Mouse (Mus musculus): ENCODE data around the gene Reps2.

Gene Reps2

DNA sequence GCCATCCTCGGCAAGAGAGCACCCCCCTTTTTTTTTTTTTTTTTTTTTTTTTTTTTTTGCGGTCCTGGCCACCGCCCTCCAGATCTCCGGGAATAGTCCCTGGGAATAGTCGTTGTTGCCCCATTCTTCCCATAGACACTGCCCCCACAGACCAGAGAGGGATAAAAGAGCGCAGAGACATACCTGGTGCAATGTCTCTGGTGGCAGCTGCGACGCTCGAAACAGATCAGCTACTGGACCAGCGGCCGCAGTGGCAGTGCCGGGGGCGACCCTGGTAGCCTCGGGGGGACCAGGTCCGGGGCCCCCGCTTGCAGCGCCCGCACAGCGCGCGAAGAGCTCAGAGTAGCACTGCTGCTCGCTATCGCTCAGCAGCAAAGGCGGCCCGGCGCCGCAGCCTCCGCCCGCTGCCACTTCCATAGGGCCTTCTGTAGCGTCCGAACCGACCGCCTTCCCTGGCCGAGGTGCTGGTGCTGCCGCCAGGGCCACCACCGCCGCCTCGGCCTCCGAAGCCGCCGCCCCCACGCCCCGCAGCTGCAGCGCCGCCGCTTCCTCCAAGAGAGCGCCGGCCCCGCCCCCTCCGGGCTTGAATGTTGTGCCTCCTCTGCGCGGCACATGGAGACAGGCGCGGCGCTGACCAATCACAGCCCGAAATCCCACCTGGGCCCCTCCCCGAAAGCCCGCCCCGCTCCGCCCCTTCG is at the start of gene Reps2:
TSS of gene Reps2 (minus strand) at position 559 of the 698 bp plus-strand sequence.
- peak; percentile 46 to 47 for DNase-seq (ENCODE audit: low spot score in 2 of 2)

DNA sequence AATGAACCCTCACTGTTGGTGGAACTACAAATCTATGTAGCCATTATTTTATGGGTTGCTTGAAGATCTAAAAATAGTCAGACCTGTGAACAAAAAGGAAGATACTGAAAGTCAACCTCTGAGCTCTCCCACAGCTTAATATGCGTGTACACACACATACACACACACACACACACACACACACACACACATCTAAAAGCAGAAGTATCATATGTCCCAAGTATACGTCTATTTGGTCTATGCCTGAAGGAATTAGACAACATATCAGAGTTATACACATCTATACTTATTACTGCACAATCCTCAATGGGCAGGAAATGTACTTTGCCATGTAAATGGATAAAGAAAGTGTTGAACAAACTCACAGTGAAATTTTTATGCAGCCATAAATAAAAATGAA is 47.8 kb upstream of the Reps2 start:
- no peak for DNase-seq (ENCODE audit: low spot score in 2 of 2)

DNA sequence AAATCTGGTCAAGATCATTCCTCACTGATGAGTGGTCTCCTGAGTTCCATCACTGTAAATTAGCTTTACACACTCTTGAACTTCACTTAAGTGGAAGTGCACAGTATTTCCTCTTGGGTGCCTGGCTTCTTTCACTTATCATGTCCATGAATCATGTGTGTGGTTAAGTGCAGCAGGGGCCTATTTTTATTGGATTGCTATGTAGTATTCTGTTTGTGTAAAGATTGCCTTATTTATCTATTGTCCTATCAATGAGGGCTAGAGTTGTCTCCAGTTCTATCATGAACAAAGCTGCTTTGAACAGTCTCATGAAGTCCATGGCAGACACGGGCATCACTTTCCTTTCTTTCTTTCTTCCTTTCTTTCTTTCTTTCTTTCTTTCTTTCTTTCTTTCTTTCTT is 41.9 kb upstream of the Reps2 start:
- DNase-seq (ENCODE audit: low spot score in 2 of 2) = no peak

DNA sequence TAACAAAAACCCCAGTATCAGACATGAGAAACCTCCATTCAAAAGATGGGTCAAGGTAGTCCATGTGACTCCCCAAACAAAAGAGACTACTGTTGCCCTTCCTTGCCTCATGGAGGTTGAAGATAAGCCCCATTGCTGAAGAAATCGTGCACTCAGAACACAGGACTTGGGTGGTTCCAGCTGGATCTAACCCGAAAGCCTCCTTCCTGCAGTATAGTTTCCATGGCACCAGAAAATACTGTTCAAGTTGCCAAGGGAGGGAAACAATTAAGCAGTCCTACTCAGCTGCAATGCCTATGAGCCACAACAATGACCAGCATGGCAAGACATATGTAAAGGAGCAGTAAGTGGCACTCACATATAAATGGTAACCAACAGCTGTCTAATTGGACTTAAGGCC is 36.1 kb upstream of the Reps2 start:
- no peak for DNase-seq (ENCODE audit: low spot score in 2 of 2)

DNA sequence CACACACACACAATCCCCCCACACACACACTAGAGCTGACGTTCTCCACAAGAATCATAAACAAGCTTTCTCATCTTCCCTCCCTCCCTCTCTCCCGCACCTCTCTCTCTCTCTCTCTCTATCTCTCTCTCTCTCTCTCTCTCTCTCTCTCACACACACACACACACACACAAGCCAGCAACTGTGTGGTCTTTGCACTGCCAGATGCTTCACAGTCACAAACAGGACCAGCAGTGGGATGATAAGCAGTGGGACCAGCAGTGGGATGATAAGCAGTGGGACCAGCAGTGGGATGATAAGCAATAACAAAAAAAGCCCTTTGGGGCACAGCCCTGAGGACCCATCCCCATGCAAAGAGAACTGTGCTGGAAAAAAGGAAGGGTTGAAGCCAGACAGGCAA is 35.4 kb upstream of the Reps2 start:
- no peak for DNase-seq (ENCODE audit: low spot score in 2 of 2)

DNA sequence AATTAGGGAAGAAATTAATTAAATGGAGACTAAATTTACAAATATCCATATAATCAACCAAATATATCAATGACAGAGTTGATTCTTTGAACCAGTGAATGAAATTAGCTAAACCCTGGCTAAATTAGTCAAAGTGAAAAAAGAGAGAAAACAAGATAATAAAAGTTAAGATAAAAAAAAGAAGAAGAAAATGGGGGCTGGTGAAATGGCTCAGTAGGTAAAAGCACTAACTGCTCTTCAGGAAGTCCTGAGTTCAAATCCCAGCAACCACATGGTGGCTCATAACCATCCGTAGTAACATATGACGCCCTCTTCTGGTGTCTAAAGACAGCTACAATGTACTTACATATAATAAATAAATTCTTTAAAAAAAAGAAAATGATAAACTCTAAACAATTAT is 22.7 kb upstream of the Reps2 start:
- DNase-seq (ENCODE audit: low spot score in 2 of 2) = no peak

DNA sequence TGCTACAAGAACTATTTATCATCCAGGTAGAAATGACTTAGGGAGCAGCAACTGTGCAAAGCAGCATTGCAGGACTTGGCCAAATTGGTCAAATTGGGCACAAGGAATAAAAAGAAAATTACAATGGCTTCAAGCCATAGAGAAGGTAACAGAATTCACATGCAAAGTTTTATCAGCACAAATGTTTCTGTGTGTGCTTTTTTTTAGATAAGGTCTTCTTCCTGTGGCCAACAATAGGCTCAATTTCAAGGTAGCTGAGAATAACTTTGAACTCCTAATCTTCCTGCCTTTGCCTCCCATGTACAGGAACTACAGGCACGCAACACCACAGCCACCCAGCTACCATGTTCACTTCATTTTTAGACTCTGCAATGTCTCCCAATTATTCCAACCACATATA is 16.7 kb upstream of the Reps2 start:
- no peak for DNase-seq (ENCODE audit: low spot score in 2 of 2)

DNA sequence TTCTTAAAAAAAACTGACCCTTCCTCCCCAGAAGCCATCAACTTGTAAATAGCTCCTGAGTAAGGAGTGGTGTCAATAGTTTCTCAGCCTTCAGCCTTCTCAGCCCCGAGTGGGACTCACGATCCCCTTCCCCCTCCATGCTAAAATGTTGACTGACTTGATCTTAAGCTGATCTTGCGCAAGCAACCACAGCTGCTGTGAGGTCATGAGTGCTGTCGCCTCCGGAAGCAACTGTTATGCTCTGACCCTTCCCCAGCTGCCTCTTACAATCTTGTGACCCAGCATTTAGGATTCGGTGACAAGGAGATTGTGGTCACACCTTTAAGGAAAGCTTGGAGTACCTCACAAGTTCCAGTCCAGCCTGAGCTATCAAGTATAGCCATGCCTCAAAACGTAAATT is 10.1 kb upstream of the Reps2 start:
- DNase-seq (ENCODE audit: low spot score in 2 of 2) = no peak

DNA sequence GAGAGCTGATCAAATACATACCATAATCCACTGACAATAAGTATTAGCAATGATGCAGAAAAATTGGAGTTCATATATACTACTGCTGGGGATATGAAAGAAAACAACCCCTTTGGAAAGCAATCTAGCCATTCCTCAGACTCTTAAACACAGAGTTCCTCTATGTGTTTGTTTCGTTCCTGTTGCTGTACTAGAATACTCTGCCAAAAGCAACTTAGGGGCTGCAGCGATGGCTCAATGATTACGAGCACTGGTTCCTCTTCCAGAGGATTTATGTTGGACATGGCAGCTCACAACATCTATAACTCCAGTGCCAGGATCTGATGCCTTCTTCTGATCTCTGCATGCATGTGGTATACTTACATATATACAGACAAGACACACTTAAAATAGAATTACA is 9.0 kb upstream of the Reps2 start:
- DNase-seq (ENCODE audit: low spot score in 2 of 2) = peak in 1 of 2 experiments; percentile 3

DNA sequence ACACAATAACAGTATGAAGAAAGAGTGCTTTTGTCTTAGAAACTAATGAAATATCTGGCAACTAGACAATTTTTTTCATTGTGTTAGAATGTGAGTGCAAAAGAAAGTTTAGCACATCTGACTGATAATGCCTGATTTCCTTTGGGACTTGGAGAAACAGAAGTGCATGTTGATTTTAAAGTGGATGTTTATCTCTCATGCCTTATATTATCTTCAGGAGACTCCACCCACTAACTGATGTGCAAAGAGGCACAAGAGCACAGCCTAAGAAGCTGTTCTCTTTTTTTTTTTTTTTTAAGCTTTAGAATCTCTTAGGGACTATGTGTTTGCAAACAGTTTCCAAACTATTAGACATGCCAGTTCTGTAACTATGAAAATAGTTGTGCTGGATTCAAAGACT is 7.7 kb upstream of the Reps2 start:
- no peak for DNase-seq (ENCODE audit: low spot score in 2 of 2)

DNA sequence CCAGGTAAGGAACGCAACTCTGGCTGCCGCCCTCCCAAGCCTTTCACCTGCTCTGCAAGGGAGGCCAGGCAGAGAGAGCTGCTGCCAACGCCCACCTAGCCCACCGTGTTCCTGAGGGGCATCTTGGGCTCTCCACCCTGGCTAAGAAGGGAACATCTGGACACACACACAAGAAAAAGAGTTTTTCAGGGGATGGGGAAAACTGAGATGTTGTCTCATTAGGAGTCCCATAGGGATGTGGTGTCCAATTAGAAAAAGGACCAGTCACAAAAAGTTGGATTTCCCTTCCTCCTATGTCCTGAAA is 292 bp upstream of the Reps2 start:
- no peak for DNase-seq (ENCODE audit: low spot score in 2 of 2)

DNA sequence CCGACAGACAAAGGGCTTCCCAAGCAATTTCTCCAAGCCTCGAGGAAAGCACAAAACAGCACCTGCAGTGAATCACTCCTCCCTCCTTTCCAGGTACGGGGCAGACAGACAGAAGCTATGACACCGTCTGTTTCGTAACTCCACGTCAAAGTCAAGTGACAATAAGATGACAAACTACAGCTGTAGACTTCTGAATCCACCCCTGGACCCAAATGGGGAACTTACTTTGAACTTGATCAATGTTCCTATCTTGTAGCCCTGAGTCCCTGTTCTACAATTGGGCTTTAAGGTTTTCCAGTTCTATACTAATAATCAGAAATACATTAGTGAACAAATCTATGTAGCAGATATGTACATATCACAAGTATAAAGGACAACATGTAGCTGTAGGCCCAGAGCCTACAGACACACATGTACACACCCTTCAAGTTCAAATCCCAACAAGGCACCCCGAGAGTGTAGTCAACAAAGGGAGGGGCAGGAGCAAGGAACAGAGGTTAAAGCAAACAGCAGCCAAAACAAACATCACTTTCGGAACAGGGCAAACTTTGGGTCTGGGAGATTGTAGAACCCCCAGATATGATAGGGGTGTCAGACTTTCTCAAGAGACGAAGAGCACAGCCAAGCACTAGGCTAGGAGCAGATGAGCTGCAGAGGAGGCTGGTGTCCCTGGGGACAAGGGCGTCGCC is 903 bp downstream of the Reps2 start:
- peak in 1 of 2 experiments; percentile 4 for DNase-seq (ENCODE audit: low spot score in 2 of 2)

DNA sequence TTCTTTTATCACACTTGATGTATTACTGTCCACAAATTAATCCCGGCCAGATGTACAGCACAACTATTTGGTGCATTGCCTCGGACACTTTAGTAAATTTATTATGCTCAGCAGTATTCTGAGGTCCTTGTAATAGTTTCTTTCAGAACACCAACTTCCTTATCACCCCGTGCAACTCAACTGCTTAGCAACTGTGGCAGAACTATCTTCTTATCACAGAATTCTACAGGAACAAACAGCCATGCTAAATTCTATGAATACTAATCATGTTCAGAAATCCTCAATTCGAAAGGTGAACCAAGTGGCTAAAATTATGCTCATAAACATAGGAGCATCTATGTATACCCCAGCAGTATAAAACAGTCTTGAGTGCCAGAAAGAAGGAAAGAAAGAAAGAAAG is 1.7 kb downstream of the Reps2 start:
- no peak for DNase-seq (ENCODE audit: low spot score in 2 of 2)

DNA sequence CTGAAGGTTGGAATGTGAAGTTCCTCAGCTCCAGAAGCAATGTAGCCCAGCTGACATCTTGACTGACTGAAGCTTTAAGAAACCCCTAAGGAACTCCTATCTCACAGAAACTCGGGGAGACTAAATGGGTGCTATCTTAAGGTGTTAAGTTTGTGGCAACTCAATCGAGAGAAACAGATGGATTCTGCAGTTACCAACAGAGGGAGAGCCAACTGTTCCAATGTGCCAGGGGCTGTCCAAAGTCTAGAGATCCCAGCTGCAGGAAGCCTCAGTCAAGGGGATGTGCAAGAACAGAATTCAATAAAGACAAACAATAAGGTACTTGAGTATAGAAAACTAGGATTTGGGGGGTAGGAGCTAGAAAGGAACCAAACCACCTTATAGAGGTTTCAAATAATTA is 8.3 kb downstream of the Reps2 start:
- no peak for DNase-seq (ENCODE audit: low spot score in 2 of 2)

DNA sequence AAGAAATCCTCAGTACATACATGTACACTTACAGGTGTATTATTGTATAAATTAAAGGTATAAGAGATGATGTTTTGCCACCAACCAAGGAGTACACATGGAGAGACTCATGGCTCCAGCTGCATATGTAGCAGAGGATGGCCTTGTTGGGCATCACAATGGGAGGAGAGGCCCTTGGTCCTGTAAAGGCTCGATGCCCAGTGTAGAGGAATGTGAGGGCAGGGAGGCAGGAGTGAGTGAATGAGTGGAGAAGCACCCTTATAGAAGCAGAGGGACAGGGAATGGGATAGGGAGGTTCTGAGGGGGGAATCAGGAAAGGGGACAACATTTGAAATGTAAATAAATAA is 21.4 kb downstream of the Reps2 start:
- no peak for DNase-seq (ENCODE audit: low spot score in 2 of 2)

DNA sequence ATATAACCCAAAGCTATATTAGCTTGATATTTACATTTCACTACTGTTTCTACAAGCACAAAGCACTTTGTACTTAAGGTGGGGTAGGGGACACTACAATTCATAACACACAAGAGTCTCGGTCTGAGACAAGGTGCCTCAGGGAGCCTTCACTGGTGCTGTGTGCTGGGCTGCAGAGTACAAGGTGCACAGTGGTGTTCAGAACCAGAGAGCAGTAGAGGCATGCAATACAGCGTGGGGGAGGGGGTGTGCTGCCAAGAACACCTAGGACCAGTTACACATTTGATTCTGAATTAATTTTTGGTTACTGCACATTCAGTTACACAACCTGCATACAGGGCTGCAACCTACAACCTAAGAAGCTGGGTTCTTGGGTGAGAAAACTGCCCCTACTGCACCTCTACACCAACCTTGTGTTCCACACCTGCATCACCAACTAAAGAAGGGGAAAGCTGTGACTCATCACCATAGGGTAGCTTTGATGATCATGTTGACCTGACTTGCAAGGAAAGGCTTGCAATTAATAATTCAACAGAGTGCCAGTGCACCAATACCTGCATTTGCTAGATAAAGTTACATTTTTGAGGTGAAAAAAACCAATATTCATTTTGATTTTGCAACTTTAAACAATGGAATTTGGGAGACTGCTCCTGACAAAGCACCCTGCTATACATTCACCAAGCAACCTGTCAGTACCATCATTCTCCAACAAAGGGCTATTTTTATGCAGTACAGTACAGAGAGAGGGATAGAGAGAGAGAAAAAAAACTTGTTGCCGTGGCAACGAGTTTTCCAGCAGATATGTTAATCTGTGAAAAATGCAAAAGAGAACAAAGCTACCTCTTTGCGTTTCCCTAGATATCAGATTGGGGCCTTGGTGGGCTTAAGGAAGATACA is 22.0 kb downstream of the Reps2 start:
- no peak for DNase-seq (ENCODE audit: low spot score in 2 of 2)

DNA sequence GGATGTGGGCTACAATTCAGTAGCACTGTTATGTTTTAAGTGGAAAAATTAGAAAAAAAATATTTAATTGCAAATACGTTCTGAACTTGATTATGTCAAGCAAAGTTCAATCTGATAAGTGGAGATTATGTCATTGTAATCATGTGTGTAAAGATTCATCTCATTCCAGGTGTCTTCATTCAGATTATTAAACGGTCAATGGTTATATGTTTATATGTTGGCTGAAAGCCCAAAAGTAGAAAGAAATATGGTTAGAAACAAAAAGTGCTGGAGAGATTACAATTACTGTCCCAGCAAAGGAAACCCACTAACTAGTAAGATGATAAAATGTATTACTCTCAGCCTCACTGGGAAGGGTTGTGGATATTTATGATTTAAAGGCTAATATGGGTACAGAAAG is 23.7 kb downstream of the Reps2 start:
- DNase-seq (ENCODE audit: low spot score in 2 of 2) = no peak

DNA sequence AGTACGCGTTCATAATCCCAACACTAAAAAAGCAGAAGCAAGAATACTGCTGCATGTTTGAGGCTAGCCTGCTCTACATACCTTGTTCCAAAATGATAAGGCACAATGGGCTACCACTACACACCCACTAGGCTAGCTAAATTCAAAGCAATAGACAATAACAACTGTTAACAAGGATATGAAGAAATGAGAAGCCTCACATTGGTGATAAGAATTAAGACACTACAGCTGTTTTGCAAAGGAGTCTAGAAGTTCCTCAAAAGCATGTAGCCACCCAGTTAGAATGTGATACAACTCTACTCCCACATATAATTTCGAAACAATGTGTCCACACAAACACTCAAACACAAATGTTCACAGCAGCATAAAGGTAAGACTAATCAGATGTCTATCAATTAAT is 24.9 kb downstream of the Reps2 start:
- no peak for DNase-seq (ENCODE audit: low spot score in 2 of 2)

DNA sequence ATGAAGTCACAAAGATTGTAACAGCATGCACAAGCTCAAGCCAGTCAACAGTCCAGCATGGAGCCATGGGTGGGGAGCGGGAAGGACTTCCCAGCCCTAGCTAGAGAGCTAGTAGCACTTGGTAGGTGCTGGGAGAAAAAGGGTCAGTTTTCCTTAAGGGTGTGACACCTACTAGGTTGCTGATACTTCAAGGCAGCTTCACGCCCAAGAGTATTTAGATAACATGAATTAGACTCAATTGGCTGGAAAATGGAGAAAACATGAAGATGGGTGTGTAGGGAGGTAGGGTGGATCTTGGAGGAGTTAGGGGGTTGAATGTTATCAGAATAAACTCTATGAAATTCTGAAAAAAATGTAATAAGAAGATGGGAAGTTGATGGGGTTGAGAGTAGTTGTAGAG is 37.3 kb downstream of the Reps2 start:
- DNase-seq (ENCODE audit: low spot score in 2 of 2) = no peak

DNA sequence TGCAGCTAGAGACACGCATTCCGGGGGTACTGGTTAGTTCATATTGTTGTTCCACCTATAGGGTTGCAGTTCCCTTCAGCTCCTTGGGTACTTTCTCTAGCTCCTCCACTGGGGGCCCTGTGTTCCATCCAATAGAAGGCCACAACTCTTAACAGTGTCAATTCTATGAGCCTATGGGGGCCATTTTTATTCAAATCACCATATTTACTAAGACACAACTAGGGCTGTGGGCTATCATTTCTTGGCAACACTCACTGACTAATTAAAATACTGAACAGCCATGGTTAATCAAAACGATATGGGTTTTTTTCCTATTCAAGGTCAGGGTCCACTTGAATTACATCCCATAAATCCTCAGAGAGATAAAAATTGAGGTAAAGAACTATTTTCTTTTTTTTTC is 43.8 kb downstream of the Reps2 start:
- no peak for DNase-seq (ENCODE audit: low spot score in 2 of 2)

DNA sequence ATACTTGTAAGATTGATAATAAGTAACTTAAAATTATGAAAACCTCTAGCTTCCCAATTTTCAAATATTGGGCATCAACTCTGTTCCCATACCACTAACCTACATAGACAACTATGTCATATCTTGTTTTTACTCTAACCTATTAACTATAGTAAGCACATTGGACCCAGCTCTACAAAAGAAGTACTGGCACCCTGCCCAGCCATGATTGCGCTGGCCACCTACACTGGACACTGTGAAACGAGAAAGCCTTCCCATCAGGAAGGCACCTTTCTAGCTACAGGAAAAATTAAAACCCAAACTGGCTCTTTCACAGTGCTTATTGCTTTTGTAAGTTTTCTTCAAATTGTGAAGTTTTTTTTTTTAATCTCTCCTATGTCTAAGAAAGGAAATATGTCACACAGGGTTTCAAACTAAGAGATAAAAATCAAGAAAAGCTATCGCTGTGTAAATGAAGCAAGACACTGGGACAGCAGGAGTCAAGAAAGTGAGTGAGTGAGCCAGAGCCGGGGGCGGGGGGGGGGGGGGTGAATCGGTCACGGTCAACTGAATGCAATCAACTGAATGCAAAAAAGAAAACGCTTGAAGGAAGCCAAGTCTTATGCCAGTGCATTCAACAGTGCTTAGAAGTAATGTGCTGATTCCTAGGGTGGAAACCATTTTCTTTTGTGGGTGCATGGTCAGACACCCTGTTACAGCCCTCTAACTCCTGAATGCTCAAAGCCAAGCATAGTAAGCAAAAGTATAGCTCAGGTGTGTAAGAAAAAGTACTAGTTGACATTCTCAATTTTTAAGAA is 52.2 kb downstream of the Reps2 start:
- no peak for DNase-seq (ENCODE audit: low spot score in 2 of 2)

DNA sequence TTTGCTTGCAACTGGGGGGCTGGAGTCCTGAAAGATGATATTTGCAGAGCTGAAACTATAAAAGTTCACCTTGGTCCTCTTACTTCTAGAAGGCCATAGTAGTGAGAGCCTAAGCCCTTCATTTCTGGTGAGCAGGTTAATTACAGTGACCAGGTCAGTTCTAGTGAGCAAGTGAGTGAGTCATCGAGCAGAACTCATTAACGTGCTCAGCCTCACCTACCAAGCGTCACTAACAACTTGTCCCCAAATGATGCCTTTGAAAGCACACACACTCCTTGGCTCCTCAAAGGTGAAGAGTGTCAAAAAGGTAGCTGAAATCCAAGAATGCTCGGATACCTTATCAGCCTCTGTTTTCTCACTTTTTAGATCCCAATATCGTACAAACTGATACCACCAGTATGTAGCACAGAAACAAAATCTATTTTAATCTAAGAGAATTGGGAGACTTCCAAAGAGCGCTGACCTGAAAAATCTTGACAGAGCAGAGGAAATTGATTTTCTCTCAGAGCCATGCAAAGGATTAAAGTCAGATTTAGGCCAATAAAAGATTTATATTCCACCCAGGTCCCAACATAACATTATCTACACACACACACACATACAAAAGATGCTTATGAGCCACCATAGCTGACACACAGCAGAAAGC is 53.2 kb downstream of the Reps2 start:
- no peak for DNase-seq (ENCODE audit: low spot score in 2 of 2)

Measured in heart, adult 9 months (tissue).